Mouse (Mus musculus) neural tube, embryonic 12.5 days (tissue): ENCODE results near the gene Raet1e. TPM values are rescaled to one million over a fixed set of nuclear protein-coding genes. Genes with fewer than 3 reads are reported as not detected.
"Not testable (repeated sequence)": the region's sequence is repeated elsewhere in the genome, so short reads cannot be mapped to it uniquely, and the experiment has no call there.

ENCODE experiments used
- ATAC-seq: fragments of 200-750 bp; cut with Nextera tagmentation; 2 replicates; pipeline ENCODE4 v1.8.0; 2017; ENCODE audit warnings: low read depth, mild to moderate bottlenecking, moderate TSS enrichment, moderate library complexity; ENCODE audit not compliant: low FRiP score
- H3K27ac ChIP-seq: fragments of 300-500 bp; sonication (generic); 2 replicates; pipeline ENCODE4 v1.5.1; 2016
- H3K27me3 ChIP-seq: fragments of 300-500 bp; sonication (generic); replicated peaks from 2 replicates; pipeline ENCODE4 v1.6.1; 2016; ENCODE audit warnings: mild to moderate bottlenecking
- H3K36me3 ChIP-seq: fragments of 300-500 bp; sonication (generic); 2 replicates; pipeline ENCODE4 v1.6.1; 2016; ENCODE audit warnings: mild to moderate bottlenecking
- H3K4me1 ChIP-seq: fragments of 300-500 bp; sonication (generic); 2 replicates; pipeline ENCODE4 v1.6.1; 2016
- H3K4me2 ChIP-seq: fragments of 300-500 bp; sonication (generic); replicated peaks from 2 replicates; pipeline ENCODE4 v1.6.1; 2016; ENCODE audit warnings: mild to moderate bottlenecking
- H3K4me3 ChIP-seq: fragments of 300-500 bp; sonication (generic); 2 replicates; pipeline ENCODE4 v1.5.1; 2016
- H3K9ac ChIP-seq: fragments of 300-500 bp; sonication (generic); 2 replicates; pipeline ENCODE4 v1.6.1; 2016; ENCODE audit warnings: mild to moderate bottlenecking
- H3K9me3 ChIP-seq: fragments of 300-500 bp; sonication (generic); 2 replicates; pipeline ENCODE4 v1.6.1; 2016; ENCODE audit warnings: mild to moderate bottlenecking
- WGBS: fragments of 180-500 bp; shearing (Covaris S2); methylation state at CpG from one replicate; pipeline ENCODE4 v1.1.7; 2016; 5-methylcytosine and 5-hydroxymethylcytosine counted together
- polyA plus RNA-seq: library from polyadenylated mRNA; unstranded; fragments of >200 nt; fragmentation: Nextera tagmentation; extraction: Ambion mirVana; gene quantifications from 2 replicates; pipeline ENCODE4 v1.2.1, GENCODE M21; 2016

Gene Raet1e
- polyA plus RNA-seq, 1 experiment from 2014 or later = 4.9 TPM

DNA sequence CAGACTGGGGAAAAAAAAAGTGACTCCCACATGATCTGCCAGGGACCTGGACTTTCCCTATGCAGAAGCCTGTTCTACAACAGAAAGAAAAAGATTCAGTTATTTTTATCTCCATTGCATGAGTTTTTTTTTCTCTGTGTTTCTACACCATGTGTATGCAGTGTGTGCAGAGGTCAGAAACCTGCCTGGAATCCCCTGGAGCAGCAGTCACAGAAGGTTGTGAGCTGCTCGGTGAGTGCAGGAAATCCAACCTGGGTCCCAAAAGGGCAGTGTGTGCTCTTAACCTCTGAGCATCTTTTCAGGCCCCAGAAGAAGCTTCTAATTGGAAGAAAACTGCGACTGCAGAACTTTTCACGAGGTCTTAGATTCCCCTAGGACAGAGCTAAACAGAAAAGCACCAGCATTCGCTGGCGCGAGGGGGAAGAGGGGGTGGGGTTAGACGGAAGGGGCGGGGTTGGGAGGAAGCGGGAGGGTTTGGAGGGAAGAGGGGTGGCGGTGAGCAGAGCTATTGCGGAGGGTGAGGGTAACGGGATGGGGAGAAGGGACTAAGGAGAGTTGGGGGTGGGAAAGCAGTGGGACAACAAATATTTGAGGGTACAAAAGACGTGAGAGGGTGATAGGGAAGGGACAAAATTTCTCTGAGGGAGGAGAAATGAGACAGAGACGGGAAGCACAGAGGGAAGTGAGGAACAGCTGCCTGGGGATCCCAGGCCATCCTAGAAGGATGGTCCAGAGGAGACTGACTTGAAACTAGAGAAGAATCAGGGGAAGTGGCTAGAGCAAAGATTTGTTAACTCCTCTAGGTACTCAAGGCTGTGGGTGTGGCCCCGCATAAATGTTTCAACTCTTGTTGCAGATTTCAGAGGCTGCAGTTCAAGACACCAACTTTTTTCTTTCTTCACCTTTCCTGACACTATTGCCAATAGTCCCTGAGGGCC, 203.3 kb downstream of the Raet1e start:
- peak overlapping the region; percentile 47 for H3K4me2 ChIP-seq
- not testable (repeated sequence) for H3K4me3 ChIP-seq

DNA sequence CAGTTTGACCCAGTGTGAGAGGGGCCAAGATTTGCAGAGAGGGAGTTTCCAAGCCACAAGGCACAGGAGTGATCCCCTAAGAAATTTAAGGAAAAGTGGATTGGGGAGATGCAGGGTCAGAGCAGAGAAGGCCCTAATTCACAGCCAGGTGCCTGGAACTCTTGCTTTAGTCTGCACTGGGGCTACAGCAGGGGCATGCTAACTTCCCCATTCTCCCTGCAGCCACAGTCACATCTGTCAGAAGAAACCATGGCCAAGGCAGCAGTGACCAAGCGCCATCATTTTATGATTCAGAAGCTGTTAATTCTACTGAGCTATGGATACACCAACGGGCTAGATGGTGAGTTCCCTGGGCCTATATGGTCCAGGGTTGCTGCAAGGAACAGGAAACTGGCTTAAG, 204.1 kb downstream of the Raet1e start:
- 82% methylated on average over 2 of the region's 2 CpGs for WGBS
- not testable (repeated sequence) for H3K36me3 ChIP-seq, H3K27ac ChIP-seq, H3K9me3 ChIP-seq, H3K4me2 ChIP-seq, H3K4me1 ChIP-seq, ATAC-seq, H3K9ac ChIP-seq, H3K4me3 ChIP-seq, H3K27me3 ChIP-seq

More for the DNA sequence above, 203.3 kb downstream of the Raet1e start:
- H3K27ac ChIP-seq, H3K4me1 ChIP-seq, H3K9ac ChIP-seq, H3K9me3 ChIP-seq, H3K36me3 ChIP-seq, H3K27me3 ChIP-seq: not testable (repeated sequence)
- WGBS = 1% methylated on average over 8 of the region's 15 CpGs
- ATAC-seq = peak; percentile 88

DNA sequence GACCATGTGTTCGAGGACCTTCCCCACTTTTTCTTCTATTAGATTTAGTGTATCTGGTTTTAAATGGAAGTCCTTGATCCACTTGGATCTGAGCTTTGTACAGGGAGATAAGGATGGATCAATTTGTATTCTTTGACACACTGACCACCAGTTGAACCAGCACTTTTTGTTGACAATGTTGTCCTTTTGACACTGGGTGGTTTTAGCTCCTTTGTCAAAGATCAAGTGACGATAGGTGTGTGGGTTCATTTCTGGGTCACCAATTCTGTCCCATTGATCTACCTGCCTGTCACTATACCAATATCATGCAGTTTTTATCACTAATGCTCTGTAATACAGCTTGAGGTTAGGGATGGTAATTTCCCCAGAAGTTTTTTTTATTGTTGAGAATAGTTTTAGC, 206.5 kb downstream of the Raet1e start:
- not testable (repeated sequence) for H3K27ac ChIP-seq, H3K4me2 ChIP-seq, ATAC-seq, H3K4me1 ChIP-seq, H3K4me3 ChIP-seq, H3K9ac ChIP-seq, H3K36me3 ChIP-seq, H3K27me3 ChIP-seq, H3K9me3 ChIP-seq
- WGBS = 82% methylated on average over 2 of the region's 2 CpGs

DNA sequence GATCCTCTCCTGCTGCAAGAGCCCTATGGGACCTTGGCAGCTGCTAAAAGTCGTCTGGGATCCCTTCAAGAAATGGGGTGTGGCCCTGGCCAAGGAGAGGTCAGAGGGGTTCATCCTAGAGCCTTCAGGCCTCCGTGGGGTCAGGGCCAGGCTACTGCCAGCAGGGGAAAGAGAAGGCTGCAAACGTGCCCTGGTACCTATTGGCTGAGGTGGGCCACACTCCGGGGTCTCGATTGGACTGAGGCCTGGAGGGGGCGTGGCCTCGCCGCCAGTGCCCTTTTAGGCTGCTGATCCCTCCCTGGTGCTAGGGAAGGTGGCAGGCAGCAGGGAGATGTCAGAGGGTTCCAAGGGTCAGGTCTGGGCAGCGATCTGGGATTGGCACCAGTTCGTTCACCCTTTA, 222.9 kb downstream of the Raet1e start:
- H3K27me3 ChIP-seq, H3K4me1 ChIP-seq, H3K27ac ChIP-seq, H3K4me3 ChIP-seq, H3K9ac ChIP-seq, H3K36me3 ChIP-seq, H3K9me3 ChIP-seq: not testable (repeated sequence)
- 4% methylated on average over 9 of the region's 10 CpGs for WGBS
- peak; percentile 89 for ATAC-seq
- H3K4me2 ChIP-seq = peak overlapping the region; percentile 27

DNA sequence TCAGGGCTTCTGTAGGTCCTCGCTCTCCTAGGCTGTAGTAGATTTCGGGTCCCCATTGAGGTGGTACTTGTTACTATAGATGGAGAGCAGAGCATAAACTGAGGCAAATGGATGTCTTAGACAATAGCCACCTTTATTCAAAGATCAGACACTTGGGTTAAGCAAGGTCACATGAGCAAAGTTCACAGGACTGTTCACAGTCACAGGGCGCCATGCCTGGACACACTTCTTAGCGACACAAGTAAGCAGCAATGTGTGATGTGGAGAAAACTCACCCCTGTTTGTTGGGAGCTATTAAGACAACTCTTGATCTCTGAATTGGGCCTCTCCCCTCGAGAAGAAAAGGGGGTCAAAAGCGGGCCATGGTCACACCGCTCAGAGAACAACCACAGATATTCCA, 231.8 kb downstream of the Raet1e start:
- ATAC-seq, H3K27ac ChIP-seq, H3K4me1 ChIP-seq, H3K4me2 ChIP-seq, H3K27me3 ChIP-seq, H3K36me3 ChIP-seq, H3K9ac ChIP-seq, H3K4me3 ChIP-seq, H3K9me3 ChIP-seq: not testable (repeated sequence)
- WGBS = 86% methylated on average over 7 of the region's 7 CpGs

DNA sequence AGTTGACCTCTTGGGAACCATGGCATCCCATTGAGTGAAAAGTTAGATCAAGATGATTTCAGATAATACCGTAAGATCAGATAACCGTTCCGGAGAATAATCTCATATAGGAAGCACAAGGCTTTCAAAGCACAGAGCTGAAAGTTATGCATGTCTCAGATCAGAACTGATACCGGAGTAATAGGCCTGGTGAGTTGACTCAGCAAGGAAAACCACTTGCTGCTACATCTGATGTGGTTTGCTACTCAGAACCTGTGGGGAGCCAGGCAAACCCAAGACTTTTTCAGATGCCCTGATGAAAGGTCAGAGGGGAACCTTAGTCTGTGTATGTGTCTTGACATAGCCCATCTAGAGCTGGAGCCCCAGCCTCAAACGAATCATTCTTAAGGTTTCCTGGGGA, 233.2 kb downstream of the Raet1e start:
- H3K4me1 ChIP-seq, H3K4me3 ChIP-seq, H3K36me3 ChIP-seq, H3K27ac ChIP-seq, H3K9me3 ChIP-seq, H3K27me3 ChIP-seq, H3K4me2 ChIP-seq, ATAC-seq, H3K9ac ChIP-seq: not testable (repeated sequence)
- 94% methylated on average over 4 of the region's 5 CpGs for WGBS

DNA sequence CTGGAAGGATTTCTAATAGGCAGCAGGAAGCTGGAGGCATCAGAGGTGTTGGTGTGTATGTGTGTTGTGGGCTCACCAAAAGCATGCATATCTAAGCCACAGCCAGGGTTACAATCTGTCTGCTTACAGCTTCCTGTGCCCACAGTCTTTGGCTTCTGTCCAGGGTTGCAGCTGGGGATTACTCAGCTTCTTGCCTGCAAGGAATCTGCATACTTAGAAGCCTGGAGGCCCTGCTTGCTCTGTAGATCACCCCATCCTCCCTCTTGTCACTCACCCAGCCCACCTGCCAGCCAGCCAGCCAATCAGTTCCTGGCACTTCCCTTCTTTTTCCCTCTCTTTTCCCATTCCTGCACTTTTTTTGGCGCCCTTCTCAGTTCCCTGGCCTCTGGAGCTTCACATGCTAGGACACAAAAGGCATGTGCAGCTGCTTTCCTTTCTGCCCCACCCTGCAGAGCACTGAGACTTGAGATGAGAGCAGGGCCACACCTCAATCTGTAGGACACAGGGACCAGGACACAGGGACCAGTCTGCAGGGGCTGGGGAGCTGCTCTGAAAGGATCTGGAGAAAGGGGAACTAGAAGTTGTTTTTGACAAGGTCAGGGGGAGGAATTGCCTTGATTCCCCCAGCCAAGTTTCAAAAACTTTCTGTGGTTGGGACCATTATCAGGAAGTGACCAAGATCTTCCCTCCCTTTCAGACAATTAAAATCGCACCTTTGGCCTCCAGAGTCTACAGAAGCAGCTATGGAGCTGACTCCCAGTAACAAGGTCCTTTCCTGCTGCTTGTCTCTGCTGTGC, 234.9 kb downstream of the Raet1e start:
- H3K4me1 ChIP-seq, H3K27ac ChIP-seq, ATAC-seq, H3K9ac ChIP-seq, H3K4me3 ChIP-seq, H3K9me3 ChIP-seq, H3K36me3 ChIP-seq, H3K4me2 ChIP-seq, H3K27me3 ChIP-seq: not testable (repeated sequence)
- no CpG with 5 or more reads among the region's 2 CpGs for WGBS

DNA sequence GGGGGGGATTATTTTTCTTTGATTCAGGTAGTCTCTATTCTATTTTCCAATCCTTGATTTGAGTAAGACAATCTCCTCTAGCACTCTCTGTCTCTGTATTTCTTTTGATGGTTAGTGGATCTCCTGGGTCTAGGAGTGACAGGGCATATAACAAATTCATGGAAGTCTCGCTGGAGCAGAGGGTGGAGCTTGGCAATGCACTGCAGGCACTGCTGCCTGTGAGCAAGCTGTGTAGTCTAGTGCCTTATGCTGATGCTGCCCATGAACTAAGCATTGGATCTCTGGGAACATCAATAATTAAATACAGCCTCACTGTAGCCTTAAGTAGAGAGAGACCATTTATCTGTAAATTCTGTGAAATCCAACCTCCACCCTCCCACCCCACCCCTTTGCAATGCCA, 238.3 kb downstream of the Raet1e start:
- not testable (repeated sequence) for H3K9me3 ChIP-seq, H3K4me2 ChIP-seq, ATAC-seq, H3K4me1 ChIP-seq, H3K9ac ChIP-seq, H3K27ac ChIP-seq, H3K36me3 ChIP-seq, H3K4me3 ChIP-seq, H3K27me3 ChIP-seq
- WGBS = 24% methylated on average over 1 of the region's 1 CpGs

DNA sequence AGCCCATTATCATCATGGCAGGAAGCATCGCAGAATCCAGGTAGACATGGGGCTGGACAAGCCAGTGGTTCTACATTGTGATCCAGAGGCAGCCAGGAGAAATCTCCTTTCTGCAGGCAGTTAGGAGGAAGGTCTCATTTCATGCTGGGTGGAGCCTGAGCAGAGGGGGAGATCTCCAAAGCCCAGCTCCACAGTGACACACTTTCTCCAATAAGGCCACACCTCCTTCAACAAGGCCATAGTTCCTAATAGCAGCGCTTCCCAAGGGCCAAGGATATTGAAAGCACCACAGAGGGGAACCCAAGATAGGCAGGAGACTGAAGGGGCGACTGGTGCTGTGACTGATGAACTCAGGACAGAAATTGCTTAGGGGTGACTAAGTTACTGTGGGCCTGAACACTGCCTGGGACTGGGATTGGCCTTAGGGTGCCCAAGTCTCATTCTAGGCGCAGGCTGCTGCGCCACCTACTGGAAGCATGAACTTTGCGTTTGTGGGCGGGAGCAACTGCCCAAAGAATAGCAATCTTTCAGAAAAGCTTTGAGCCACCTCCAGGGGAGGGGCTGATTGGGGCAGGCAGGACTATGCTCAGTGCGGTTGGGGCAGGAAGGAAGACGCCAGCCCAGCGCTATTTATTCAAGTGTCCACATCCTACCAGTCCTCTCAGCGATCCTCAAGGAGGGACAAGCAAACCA, 244.0 kb downstream of the Raet1e start:
- H3K4me1 ChIP-seq, H3K9ac ChIP-seq, H3K4me3 ChIP-seq, H3K27ac ChIP-seq, H3K36me3 ChIP-seq, H3K9me3 ChIP-seq, H3K4me2 ChIP-seq, H3K27me3 ChIP-seq: not testable (repeated sequence)
- peak; percentile 63 for ATAC-seq
- WGBS = 3% methylated on average over 9 of the region's 11 CpGs

DNA sequence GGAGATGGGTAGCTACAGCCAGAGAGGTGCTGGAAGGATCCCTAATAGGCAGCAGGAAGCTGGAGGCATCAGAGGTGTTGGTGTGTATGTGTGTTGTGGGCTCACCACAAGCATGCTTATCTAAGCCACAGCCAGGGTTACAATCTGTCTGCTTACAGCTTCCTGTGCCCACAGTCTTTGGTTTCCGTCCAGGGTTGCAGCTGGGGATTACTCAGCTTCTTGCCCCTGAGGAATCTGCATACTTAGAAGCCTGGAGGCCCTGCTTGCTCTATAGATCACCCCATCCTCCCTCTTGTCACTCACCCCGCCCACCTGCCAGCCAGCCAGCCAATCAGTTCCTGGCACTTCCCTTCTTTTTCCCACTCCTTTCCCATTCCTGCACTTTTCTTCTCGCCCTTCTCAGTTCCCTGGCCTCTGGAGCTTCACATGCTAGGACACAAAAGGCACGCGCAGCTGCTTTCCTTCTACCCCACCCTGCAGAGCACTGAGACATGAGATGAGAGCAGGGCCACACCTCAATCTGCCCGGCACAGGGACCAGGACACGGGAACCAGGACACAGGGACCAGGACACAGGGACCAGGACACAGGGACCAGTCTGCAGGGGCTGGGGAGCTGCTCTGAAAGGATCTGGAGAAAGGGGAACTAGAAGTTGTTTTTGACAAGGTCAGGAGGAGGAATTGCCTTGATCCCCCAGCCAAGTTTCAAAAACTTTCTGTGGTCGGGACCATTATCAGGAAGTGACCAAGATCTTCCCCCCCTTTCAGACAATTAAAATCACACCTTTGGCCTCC, 255.5 kb downstream of the Raet1e start:
- H3K4me3 ChIP-seq, H3K9ac ChIP-seq, H3K27me3 ChIP-seq, H3K4me2 ChIP-seq, H3K4me1 ChIP-seq, H3K9me3 ChIP-seq, H3K36me3 ChIP-seq, H3K27ac ChIP-seq: not testable (repeated sequence)
- 0% methylated on average over 2 of the region's 8 CpGs for WGBS
- ATAC-seq = peak; percentile 80
